Mouse (Mus musculus): ENCODE measurements around the gene Klrg2.

The Klrg2 gene

DNA sequence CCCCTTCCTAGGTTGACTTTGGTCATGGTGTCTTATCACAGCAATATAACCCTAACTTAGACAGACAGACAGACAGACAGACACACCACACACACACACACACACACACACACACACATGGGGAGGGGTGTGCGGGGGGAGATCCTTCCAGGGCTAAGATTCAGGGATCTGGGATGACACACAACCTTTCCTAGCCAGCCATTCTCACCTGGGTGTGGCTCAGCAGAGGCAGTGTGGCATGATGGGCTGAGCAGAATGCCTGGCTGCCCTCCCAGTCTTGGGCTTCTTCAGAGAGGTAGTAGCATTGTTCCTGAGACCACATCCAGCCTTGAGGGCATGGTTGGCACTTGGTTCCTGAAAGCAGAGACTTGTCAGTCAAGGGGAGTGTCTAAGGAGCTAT, 7.5 kb downstream of the Klrg2 start:
- in situ Hi-C loops (cut with MboI, MseI): no loop called here

DNA sequence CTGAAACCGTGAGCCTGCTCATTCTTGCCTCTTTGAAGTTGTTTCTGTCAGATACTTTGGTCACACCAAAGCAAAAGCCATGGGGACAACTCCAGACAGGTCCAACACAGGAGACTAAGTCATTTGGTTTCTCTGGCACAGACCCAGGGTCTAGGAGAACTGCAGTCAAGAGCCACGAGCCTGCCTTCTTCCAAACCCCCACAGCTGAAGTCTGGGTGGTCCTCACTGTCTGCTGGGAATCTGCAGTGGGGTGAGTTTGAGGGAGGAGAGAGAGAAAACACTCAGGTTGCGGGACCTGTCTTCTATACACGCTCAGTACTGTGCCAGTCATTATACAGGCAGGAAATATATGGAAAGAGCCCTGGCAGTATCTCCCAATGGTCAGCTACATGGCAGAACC, 9.6 kb downstream of the Klrg2 start:
- in situ Hi-C loops (cut with MboI, MseI): no loop called here

- in situ Hi-C loops (cut with MboI, MseI): no loop called here
Observed at GRCm38 (mm10) chr6:38627081-38627480, 10.0 kb downstream of the Klrg2 start.

DNA sequence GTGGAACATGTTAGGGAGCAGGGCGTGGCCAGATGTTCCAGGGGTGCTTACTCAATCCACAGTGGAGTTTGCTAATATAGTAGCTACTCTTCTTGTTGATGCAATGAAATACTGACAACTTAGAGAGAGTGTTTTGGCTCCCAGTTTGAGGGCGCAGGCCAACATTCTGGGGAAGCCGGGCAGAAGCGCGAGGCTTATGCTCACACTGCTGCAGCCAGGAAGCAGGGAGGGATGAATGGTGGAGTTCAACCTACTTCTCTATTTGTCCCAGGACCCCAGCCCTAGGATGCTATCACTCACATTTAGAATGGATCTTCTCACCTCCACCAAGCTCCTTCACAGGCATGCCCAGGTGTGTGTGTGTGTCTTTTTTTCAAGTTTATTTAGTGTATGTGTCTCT, 11.0 kb downstream of the Klrg2 start:
- in situ Hi-C loops (cut with MboI, MseI): no loop called here

GRCm38 (mm10) chr6:38624439-38624838, 12.6 kb downstream of the Klrg2 start:
- in situ Hi-C loops (cut with MboI, MseI): no loop called here

DNA sequence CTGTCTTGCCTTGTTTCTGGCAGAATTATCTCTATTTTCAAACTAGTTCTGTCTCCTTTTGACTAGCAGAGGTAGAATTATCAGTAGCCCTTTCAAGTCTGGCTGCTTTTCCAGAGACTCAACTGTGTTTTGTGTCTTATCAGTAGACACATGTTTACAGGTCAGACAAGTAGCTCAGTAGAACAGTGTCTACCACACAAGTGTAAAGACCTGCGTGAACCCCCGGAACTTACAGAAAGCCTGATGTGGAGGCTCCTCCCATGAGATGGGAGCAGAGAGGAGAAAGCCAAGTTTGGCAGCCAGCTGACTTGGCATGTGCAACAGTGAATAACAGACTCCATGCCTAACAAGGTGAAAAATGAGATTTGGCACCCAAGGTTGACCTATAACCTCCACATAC, 13.6 kb downstream of the Klrg2 start:
- in situ Hi-C loops (cut with MboI, MseI): no loop called here

DNA sequence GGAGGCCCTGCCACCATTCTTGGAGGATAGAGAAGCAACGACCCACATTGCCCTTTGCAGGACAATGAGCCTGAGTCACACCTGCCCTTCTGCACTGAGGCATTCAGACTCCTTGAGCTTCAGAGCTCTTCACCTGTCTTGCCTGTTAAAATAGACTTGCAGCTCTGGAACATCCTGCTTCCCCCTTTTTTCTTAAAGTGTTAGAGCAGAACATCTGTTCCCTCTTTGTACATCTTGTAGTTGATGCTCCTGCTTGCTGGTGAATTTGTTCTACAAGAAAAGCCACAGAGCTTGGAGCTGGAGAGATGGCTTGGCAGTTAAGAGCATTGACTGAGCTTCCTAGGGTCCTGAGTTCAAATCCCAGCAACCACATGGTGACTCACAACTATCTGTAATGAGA, 14.6 kb downstream of the Klrg2 start:
- in situ Hi-C loops (cut with MboI, MseI): no loop called here

DNA sequence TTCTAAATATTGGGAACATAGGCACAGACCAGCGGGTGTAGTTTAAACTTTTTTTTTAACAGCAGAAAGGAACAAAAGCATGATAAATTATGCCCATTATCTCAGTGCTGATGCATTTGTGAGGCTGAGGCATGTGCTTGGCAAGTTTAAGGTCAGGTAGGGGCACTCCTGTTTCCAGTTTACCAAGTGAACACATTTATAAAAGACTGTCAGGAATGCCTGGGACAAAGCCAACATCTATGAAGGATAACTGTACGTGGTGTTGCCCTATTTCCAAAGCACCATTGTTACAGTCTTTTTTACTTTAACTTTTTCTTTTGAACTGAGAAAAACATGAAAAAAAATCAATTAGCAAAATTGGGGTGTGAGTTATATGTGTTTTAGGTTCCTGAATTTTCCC, 27.1 kb downstream of the Klrg2 start:
- in situ Hi-C loops (cut with MboI, MseI): loop anchor here (5.0 kb wide), 1 partner anchor 53 kb away; no protein-coding TSS in a partner anchor

- in situ Hi-C loops (cut with MboI, MseI): no loop called here
Observed at GRCm38 (mm10) chr6:38597481-38597880, 39.6 kb downstream of the Klrg2 start.

DNA sequence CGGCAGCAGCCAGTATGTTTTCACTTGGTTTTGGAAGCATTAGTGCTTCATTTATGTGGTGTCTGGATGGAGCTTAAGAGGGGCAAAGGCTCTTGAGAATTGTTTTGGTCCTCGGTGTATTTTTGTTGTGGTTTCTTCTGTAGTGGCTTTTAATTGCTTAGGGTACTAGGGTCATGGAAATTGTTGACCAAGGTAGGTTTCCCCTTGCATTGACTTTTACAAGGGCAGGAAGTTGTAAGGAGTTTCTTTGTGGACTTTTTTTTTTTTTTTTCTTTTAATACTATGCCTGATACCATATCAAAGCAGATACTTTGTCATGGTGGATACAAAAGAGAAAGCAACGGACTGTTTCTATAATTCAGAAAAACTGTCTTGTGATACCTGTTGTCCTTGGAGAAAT, 55.3 kb downstream of the Klrg2 start:
- in situ Hi-C loops (cut with MboI, MseI): no loop called here

GRCm38 (mm10) chr6:38580112-38580857, 56.8 kb downstream of the Klrg2 start:
- in situ Hi-C loops (cut with MboI, MseI): no loop called here

DNA sequence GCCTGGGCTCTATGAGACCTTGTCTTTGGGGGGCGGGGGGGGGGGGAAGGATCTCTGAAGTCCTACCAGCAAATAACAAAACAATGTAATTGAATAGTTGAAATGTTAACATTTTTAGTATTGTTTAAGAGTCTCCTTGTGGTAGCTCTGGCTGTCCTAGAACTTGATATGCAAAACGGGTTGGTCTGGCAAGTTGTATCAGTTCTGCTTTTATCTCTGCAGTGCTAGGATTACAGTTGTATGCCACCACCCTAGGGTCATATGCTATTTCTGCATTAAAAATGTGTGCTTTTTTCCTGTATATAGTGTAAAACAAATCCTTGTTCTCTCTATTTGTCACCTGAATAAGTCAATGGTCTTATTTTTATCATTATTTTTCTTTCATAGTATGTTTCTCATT, 60.9 kb downstream of the Klrg2 start:
- in situ Hi-C loops (cut with MboI, MseI): no loop called here
